Mouse (Mus musculus): Measurements from ENCODE around the gene Dnaaf3.
"Not testable (repeated sequence)": the region's sequence is repeated elsewhere in the genome, so short reads cannot be mapped to it uniquely, and the experiment has no call there.

Dnaaf3 gene

GRCm38 (mm10) chr7:4532005-4532729 lies at the start of gene Dnaaf3:
Dnaaf3 (minus strand) TSS chr7:4532453.
- DNase-seq (ENCODE audit: low read depth, low spot score): no peak

- not testable (repeated sequence) for DNase-seq (ENCODE audit: low read depth, low spot score)
Observed at GRCm38 (mm10) chr7:4581481-4581880, 49.2 kb upstream of the Dnaaf3 start.

DNA sequence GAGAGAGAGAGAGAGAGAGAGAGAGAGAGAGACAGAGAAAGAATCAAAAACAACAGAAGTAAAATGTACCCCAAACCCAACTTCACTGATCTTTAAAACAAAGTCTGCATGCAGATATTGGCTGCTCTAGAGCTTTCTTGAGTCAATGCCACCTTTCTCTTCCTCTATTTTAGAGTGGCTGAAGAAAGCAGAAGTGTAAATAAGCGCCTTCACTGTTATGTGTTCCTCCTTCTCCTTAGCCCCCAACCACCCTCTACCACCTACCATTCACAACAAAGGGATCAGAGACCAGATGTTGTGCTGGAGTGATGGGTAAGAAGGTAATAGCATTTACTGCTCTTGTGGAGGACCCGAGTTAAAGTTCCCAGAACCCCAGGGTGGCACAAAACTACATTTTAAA lies 40.1 kb upstream of the Dnaaf3 start:
- DNase-seq (ENCODE audit: low read depth, low spot score): not testable (repeated sequence)

DNA sequence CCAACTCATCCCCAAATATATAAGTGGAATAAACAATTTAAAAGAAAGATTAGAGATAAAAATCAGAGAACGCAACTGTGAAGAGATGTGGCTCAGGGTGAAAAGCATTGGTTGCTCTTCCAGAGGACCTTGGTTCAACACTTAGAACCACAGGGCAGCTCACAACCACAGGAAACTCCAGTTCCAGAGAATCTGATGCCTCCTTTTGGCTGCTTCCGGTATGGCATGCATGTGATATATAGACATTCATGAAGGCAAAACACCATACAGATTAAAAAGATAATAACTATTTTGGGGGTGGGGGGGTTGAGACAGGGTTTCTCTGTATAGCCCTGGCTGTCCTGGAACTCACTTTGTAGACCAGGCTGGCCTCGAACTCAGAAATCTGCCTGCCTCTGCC lies 30.4 kb upstream of the Dnaaf3 start:
- no peak for DNase-seq (ENCODE audit: low read depth, low spot score)

- DNase-seq (ENCODE audit: low read depth, low spot score): no peak
Observed at GRCm38 (mm10) chr7:4557167-4557560, 24.9 kb upstream of the Dnaaf3 start.

- peak; percentile 87 for DNase-seq (ENCODE audit: low read depth, low spot score)
Observed at GRCm38 (mm10) chr7:4556256-4557166, 24.3 kb upstream of the Dnaaf3 start.

DNA sequence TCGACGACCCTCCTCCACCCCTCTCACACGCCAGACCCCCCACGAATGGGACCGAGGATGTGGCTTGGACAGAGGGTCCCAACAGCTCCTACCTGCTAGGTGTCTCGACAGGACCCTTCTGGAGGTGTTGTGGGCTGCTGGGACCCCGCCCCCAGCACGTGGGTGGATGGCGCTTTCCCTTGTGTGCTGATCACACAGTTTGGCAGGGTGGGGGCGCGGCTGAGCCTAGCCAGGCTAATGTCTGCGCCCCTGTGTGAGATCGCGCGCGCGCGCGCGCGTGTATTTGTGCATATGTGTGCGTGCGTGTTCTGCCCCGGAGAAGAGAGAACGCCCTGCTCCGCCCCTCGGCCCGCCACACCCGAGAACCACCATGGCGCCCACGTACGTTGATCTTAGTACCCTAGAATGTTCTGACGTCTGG lies 15.0 kb upstream of the Dnaaf3 start, which contains the start of gene Syt5:
Gene Syt5, minus strand, starts transcription at position 321 of the 421 bp plus-strand sequence.
- no peak for DNase-seq (ENCODE audit: low read depth, low spot score)

- DNase-seq (ENCODE audit: low read depth, low spot score): peak; percentile 88
Observed at GRCm38 (mm10) chr7:4546591-4547131, 14.4 kb upstream of the Dnaaf3 start.

DNA sequence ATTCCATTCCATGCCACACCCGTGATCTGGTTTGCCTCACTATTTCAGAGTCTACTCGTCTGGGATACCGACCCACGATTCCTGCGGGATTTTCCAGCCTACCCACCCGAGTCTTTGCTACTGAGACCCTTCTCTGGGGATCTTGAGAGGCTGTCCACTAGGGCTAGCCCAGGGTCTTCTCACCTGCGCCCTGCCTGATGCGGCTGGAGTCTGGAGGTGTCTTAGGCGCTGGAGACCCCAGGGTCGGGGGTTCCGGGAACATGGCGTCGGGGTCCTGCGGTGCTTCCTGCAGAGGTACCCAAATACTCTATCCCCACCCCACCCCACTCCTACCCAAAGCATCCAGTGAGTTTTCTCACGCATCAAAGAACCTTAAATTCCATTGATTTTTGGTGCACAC lies 13.8 kb upstream of the Dnaaf3 start:
- DNase-seq (ENCODE audit: low read depth, low spot score): no peak

DNA sequence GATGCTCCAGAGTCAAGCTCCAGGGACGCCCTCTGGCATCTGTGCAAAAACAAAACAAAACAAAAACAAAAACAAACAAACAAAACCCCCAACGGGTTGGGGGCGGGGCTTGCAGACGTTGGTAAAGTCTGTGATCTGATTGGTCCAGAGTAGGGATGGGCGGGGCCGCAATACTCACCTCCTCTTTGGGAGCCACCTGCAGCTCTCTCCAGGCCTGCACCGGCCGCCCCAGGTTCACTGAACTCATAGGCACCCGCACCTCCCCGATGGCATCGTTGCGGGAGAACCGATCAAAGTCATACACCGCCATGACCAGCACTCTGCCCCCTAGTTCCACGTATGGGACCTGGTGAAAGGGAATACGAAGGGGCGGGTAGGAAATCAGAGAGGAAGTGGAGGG lies 9.8 kb upstream of the Dnaaf3 start:
- DNase-seq (ENCODE audit: low read depth, low spot score): no peak

DNA sequence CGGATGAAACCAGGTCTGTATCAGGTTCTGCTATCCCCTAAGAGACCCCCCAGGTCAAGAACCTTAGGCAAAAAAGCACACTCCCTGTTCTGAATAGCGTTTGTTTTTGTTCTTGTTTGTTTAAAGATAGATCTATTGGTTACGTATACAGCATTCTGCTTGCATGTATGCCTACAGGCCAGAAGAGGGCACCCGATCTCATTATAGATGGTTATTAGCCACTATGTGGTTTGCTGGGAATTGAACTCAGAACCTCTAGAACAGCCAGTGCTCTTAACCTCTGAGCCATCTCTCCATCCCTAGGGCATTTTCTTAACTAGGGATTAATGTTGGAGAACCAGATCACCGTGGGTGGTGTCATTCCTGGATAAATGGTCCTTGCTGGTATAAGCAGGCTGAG lies 9.1 kb upstream of the Dnaaf3 start:
- no peak for DNase-seq (ENCODE audit: low read depth, low spot score)

DNA sequence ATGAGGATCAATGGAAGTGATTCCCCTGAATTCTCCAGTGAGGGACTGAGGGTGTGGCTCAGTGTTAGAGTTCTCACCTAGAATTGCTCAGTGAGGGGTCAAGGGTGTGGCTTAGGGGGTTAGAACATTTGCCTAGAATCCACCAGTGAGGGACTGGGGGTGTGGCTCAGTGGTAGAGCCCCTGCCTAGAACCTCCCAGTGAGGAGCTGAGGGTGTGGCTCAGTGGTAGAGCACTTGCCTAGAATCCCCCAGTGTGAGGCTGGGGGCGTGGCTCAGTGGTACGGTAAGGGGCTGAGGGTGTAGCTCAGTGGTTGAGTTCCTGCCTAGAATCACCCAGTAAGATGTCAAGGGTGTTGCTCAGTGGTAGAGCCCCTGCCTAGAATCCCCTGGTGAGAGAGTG lies 6.8 kb upstream of the Dnaaf3 start:
- DNase-seq (ENCODE audit: low read depth, low spot score): no peak

- DNase-seq (ENCODE audit: low read depth, low spot score): no peak
Observed at GRCm38 (mm10) chr7:4537181-4537580, 4.9 kb upstream of the Dnaaf3 start.

DNA sequence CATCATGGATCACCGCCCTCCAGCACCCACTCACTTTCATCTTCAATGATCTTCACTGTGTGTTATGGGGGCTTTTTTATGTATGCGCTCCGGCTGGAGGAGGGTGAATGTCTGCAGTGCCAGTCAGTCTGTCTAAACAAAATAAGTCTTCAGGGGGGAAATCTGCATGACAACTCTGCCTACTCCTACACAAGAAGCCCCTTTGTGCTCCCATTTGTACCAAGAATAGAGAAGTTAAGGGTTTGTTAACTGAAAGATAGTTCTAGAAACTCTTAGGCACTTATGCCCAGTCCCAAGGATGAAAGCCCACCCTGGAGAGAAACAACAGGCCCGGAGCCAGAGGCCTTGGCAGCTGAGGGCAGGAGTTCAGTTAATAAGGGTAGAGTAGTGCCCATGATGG lies 4.1 kb upstream of the Dnaaf3 start:
- DNase-seq (ENCODE audit: low read depth, low spot score): no peak

DNA sequence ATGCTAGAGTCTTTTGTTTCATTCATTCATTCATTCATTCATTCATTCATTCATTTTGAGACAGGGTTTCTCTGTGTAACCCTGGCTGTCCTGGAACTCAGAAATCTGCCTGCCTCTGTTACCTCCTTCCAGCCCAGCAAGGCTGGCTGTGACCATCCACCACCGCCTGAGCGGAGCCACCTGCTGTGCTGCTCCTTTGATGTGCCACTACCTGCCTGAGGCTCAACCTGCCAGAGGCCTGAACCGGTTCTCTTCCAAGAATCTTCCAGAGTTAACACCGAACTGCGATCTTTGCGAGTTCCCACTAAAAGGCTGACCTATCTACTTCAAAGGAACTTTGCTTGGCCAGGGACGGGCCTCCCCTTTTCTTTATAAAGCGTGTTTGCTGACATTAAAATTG lies 2.1 kb downstream of the Dnaaf3 start:
- not testable (repeated sequence) for DNase-seq (ENCODE audit: low read depth, low spot score)

- DNase-seq (ENCODE audit: low read depth, low spot score): no peak
Observed at GRCm38 (mm10) chr7:4527302-4527689, 5.0 kb downstream of the Dnaaf3 start.

- peak; percentile 87 for DNase-seq (ENCODE audit: low read depth, low spot score)
Observed at GRCm38 (mm10) chr7:4526341-4527301, 5.6 kb downstream of the Dnaaf3 start.

DNA sequence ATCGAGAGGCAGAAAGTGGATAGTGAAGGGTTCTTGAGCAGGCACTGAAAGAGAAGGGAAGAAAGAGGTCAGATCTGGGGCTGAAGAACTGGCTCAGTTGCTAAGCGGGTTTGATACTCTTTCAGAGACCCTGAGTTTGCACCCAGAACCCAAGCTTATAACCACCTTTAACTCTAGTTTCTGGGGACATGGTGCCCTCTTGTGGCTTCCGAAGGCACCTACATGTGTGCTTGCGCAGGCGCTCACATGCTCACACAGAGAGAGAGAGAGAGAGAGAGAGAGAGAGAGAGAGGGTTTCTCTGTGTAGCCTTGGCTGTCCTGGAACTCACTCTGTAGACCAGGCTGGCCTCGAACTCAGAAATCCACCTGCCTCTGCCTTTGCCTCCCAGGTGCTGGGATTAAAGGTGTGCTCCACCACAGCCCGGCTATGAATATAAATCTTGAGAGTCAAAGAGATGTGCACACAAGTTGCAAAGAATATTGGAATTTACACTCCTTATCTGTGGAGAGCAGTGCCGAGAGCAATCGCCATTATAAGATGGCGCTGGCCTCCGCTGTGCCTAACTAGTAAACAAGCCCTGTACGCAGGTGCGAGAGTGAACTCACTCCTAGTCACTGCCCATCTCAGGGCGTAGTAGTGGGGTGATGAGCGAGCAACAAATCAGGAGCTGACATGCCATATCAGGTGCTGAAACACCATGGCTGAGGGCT lies 7.9 kb downstream of the Dnaaf3 start, which contains the start of gene Tnni3:
Gene Tnni3, minus strand, starts transcription at position 18 of the 711 bp plus-strand sequence.
- DNase-seq (ENCODE audit: low read depth, low spot score): not testable (repeated sequence)

DNA sequence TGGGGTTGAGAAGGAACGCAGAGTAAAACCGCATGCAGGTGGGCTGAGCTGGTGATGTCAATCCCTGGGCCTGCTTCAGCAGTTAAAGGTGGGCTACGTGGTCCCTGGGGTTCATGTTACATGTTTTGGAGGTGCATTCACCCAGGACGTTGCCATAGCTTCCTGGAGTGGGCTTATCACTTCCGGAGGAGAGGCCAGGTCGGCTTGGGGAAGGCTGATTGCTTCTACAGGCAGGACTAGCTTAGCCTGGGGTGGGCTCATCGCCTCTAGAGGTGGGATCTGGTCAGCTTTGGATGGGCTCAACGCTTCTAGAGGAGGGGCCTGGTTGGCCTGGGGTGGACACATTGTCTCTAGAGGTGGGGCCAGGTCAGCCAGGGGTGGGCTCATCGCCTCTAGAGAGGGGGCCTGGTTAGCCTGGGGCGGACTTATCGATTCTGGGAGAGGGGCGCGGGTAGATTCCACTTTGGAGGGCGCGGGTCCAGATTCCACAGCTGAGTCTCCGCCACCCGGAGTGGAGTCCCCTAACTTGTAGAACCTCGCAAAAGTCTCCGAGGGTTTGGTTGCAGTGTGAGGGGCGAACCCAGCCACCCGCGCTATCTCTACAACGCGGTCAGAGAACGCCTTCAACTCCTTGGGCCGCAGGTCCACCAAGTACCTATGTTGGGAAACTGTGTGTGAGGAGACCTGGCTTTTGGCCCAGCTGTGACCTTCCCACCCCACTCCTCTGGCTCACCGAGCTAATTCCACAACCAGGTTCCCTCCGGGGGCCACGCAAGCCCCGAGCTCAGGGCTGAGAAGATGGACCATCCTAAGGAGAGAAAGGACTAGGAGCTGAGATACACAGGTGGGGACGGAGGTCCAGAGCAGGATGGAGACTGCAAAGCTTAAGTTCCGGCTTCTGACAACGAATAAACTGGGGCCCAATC lies 8.8 kb downstream of the Dnaaf3 start:
- no peak for DNase-seq (ENCODE audit: low read depth, low spot score)
